ENCODE assay signal across 8 mouse cellular contexts in genomic region chr17:29492269-29493191, GRCm38 (mm10). TPM values are rescaled to one million over a fixed set of nuclear protein-coding genes. Genes with fewer than 3 reads are reported as not detected.
DNase-seq lines count a peak whose midpoint lies in the region; ATAC-seq lines count a peak whose summit lies in the region.

No protein-coding gene starts in this region.

- WGBS in forebrain, embryonic 15.5 days, result 2% methylated on average over 22 of the region's 22 CpGs
- WGBS in hindbrain, embryonic 11.5 days, result 3% methylated on average over 22 of the region's 22 CpGs

- H3K27me3 ChIP-seq in forebrain, embryonic 15.5 days, result no peaks in the 10 kb centered on the region
- no peaks in the 10 kb centered on the region for H3K27me3 ChIP-seq in hindbrain, embryonic 11.5 days (ENCODE audit: control insufficient read depth, insufficient read depth, low read length)

- H3K4me1 ChIP-seq in forebrain, embryonic 15.5 days, result peaks cover 31% of the 10 kb centered on the region
- H3K4me1 ChIP-seq in hindbrain, embryonic 11.5 days (replicated peaks; ENCODE audit: control insufficient read depth, insufficient read depth, low read length), result 0 out of 2 replicates have a peak, but pooled peaks cover 2% of the 10 kb centered on the region

- peak overlapping the region; percentile 92 for H3K4me3 ChIP-seq in forebrain, embryonic 15.5 days
- peak overlapping the region; percentile 94 for H3K4me3 ChIP-seq in hindbrain, embryonic 11.5 days (ENCODE audit: low read depth, low read length)

- DNase-seq in MEL-GATA-1-ER (ENCODE audit: extremely low read depth, low read depth), result peak; percentile 71
- peak; percentile 60 to 66 for DNase-seq in cerebellum, adult 18-20 months
- DNase-seq in hindbrain, embryonic 11.5 days (ENCODE audit: low spot score), result peak; percentile 73
- DNase-seq in layer of hippocampus, postnatal 14 days (ENCODE audit: low spot score in 2 of 2), result peak; percentile 23 to 46
- DNase-seq in lung, postnatal 25 days (ENCODE audit: low spot score), result peak; percentile 76
- DNase-seq in retina, embryonic 14.5 days (ENCODE audit: low spot score), result peak; percentile 85
- DNase-seq in urinary bladder, adult 18-20 months (ENCODE audit: low spot score in 2 of 2), result peak; percentile 61 to 72

- no peaks in the 10 kb centered on the region for H3K9me3 ChIP-seq in forebrain, embryonic 15.5 days
- H3K9me3 ChIP-seq in hindbrain, embryonic 11.5 days (ENCODE audit: control insufficient read depth, low read length), result no peaks in the 10 kb centered on the region

- ATAC-seq in forebrain, embryonic 15.5 days (replicated peaks), result no peak
- no peak for ATAC-seq in hindbrain, embryonic 11.5 days (ENCODE audit: low FRiP score)

- H3K36me3 ChIP-seq in forebrain, embryonic 15.5 days, result peaks cover 10% of the 10 kb centered on the region
- H3K36me3 ChIP-seq in hindbrain, embryonic 11.5 days (ENCODE audit: control insufficient read depth, insufficient read depth, low read length), result peaks cover 5% of the 10 kb centered on the region; the same call in 1 of the 2 replicates

- H3K4me2 ChIP-seq in forebrain, embryonic 15.5 days (replicated peaks), result peak overlapping the region; percentile 70
- H3K4me2 ChIP-seq in hindbrain, embryonic 11.5 days (replicated peaks; ENCODE audit: low read depth, low read length), result peak overlapping the region; percentile 89

- H3K9ac ChIP-seq in forebrain, embryonic 15.5 days (replicated peaks), result peak overlapping the region; percentile 90
- peak overlapping the region; percentile 96 for H3K9ac ChIP-seq in hindbrain, embryonic 11.5 days (ENCODE audit: low read depth, low read length)

- H3K27ac ChIP-seq in forebrain, embryonic 15.5 days (replicated peaks), result peak overlapping the region; percentile 96
- peak overlapping the region; percentile 90; the same call in 1 of the 2 replicates for H3K27ac ChIP-seq in hindbrain, embryonic 11.5 days (ENCODE audit: low read depth, low read length)

RNA-seq across cellular contexts. Expression of gene Pim1, which starts 2.0 kb away (rescaled TPM):
- polyA plus RNA-seq in forebrain, embryonic 15.5 days (2015; fragmentation: Nextera tagmentation; extraction: Ambion mirVana), result 15.6 and 17.7 TPM in 2 replicates
- polyA plus RNA-seq in hindbrain, embryonic 11.5 days (2014; fragmentation: Nextera tagmentation; extraction: Ambion mirVana), result 16.8 and 18.1 TPM in 2 replicates
- total RNA-seq in layer of hippocampus, postnatal 14 days (2021), result 1 to 10 TPM; 3.1 to 6.0 TPM

RNA-seq across cellular contexts. Expression of gene Gm17657, which starts 56.9 kb away (rescaled TPM):
- not detected in 2 replicates for polyA plus RNA-seq in forebrain, embryonic 15.5 days (2015; fragmentation: Nextera tagmentation; extraction: Ambion mirVana)
- polyA plus RNA-seq in hindbrain, embryonic 11.5 days (2014; fragmentation: Nextera tagmentation; extraction: Ambion mirVana), result not detected in 2 replicates
- total RNA-seq in layer of hippocampus, postnatal 14 days (2021), result not detected

RNA-seq across cellular contexts. Expression of gene Tbc1d22b, which starts 57.1 kb away (rescaled TPM):
- polyA plus RNA-seq in forebrain, embryonic 15.5 days (2015; fragmentation: Nextera tagmentation; extraction: Ambion mirVana), result 22.3 and 22.9 TPM in 2 replicates
- 15.3 and 17.2 TPM in 2 replicates for polyA plus RNA-seq in hindbrain, embryonic 11.5 days (2014; fragmentation: Nextera tagmentation; extraction: Ambion mirVana)
- total RNA-seq in layer of hippocampus, postnatal 14 days (2021), result 10 to 100 TPM; 43.7 to 44.9 TPM

RNA-seq across cellular contexts. Expression of gene Tmem217, which starts 59.7 kb away (rescaled TPM):
- 1.3 and 1.6 TPM in 2 replicates for polyA plus RNA-seq in forebrain, embryonic 15.5 days (2015; fragmentation: Nextera tagmentation; extraction: Ambion mirVana)
- 0.50 and 0.60 TPM in 2 replicates for polyA plus RNA-seq in hindbrain, embryonic 11.5 days (2014; fragmentation: Nextera tagmentation; extraction: Ambion mirVana)
- not detected for total RNA-seq in layer of hippocampus, postnatal 14 days (2021)

Comparison
In these comparisons a context has a peak if more than half of its experiments do, and no peak if none do; other contexts are left out.
1. DNase-seq: peak in every context shown above with its lines; median percentile 85 in retina, embryonic 14.5 days; 76 in lung, postnatal 25 days; 73 in hindbrain, embryonic 11.5 days; 71 in MEL-GATA-1-ER; 66 in urinary bladder, adult 18-20 months; 63 in cerebellum, adult 18-20 months; 34 in layer of hippocampus, postnatal 14 days.